Mouse (Mus musculus) testis, adult 2 months (tissue): ENCODE data around the gene Ehd4. TPM values are rescaled to one million over a fixed set of nuclear protein-coding genes. Genes with fewer than 3 reads are reported as not detected.

Source experiments
- H3K27ac ChIP-seq: fragments of 200-500 bp; 2 replicates; pipeline ENCODE4 v1.5.1; 2012; ENCODE audit warnings: low read depth, low read length; ENCODE audit not compliant: control insufficient read depth, insufficient read depth
- H3K27me3 ChIP-seq: fragments of 200-500 bp; 2 replicates; pipeline ENCODE4 v1.6.1; 2012; ENCODE audit warnings: mild to moderate bottlenecking, low read length, moderate library complexity; ENCODE audit not compliant: control insufficient read depth, insufficient read depth
- H3K36me3 ChIP-seq: fragments of 200-500 bp; 2 replicates; pipeline ENCODE4 v1.6.1; 2012; ENCODE audit warnings: mild to moderate bottlenecking, low read length; ENCODE audit not compliant: control insufficient read depth, insufficient read depth
- H3K4me1 ChIP-seq: fragments of 200-500 bp; 2 replicates; pipeline ENCODE4 v1.6.1; 2012; ENCODE audit warnings: low read length; ENCODE audit not compliant: control insufficient read depth, insufficient read depth
- H3K4me3 ChIP-seq: fragments of 200-500 bp; 2 replicates; pipeline ENCODE4 v1.5.1; 2012; ENCODE audit warnings: low read depth, mild to moderate bottlenecking, low read length, moderate library complexity, mixed read lengths; ENCODE audit not compliant: control insufficient read depth
- CTCF ChIP-seq: fragments of 200-500 bp; IDR thresholded peaks from 2 replicates; pipeline ENCODE4 v1.5.1; 2012; ENCODE audit warnings: low read depth, mild to moderate bottlenecking, inconsistent platforms, low read length, moderate library complexity; ENCODE audit not compliant: control insufficient read depth, insufficient read depth, insufficient replicate concordance
- POLR2A ChIP-seq: fragments of 200-500 bp; IDR thresholded peaks from 2 replicates; pipeline ENCODE4 v1.6.1; 2012; ENCODE audit warnings: low read depth, mild to moderate bottlenecking, inconsistent platforms, low read length, moderate library complexity; ENCODE audit not compliant: control insufficient read depth
- polyA plus RNA-seq: library from polyadenylated mRNA; depleted of rRNA; stranded (reverse); fragments of >200 nt; gene quantifications from 2 replicates; pipeline ENCODE4 v1.2.3, GENCODE M21; 2012

Ehd4 gene
- polyA plus RNA-seq, 1 experiment = 3.4 TPM

- H3K27ac ChIP-seq = no peak overlapping the region
- H3K27me3 ChIP-seq = no peaks in the 10 kb centered on the region
- H3K4me3 ChIP-seq = no peak overlapping the region
- no peak for TF ChIP-seq POLR2A
- no peaks in the 10 kb centered on the region for H3K36me3 ChIP-seq
- H3K4me1 ChIP-seq = no peaks in the 10 kb centered on the region; the same call in 1 of the 2 replicates
Measured at GRCm38 (mm10) chr2:120098781-120099202, 55.6 kb downstream of the Ehd4 start.

DNA sequence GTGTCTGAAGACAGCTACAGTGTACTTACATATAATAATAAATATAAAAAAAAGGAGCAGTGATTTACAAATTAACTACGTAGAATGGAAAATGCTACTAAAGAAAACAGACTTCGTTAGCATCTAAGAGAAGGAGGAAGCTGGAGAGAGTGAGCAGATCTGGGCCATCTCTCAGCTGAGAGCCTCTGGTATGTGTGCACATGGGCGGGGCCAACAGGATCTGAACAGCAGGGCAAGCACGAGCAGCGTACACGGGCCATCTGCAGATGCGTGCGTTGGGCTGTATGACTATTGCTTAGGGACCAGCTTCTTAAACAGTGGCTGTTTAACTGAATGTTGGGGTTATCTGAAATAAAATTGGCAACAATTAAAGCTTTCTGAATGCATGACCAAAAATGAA is 56.5 kb downstream of the Ehd4 start:
- H3K27me3 ChIP-seq = no peaks in the 10 kb centered on the region
- no peaks in the 10 kb centered on the region for H3K36me3 ChIP-seq
- no peaks in the 10 kb centered on the region; the same call in 1 of the 2 replicates for H3K4me1 ChIP-seq
- no peak overlapping the region for H3K4me3 ChIP-seq
- no peak for TF ChIP-seq CTCF
- TF ChIP-seq POLR2A = no peak
- no peak overlapping the region for H3K27ac ChIP-seq

- no peaks in the 10 kb centered on the region; the same call in 1 of the 2 replicates for H3K4me1 ChIP-seq
- H3K27ac ChIP-seq = no peak overlapping the region
- H3K36me3 ChIP-seq = no peaks in the 10 kb centered on the region
- no peak overlapping the region for H3K4me3 ChIP-seq
- no peaks in the 10 kb centered on the region for H3K27me3 ChIP-seq
- TF ChIP-seq POLR2A (no peak), CTCF (no peak)
Measured at GRCm38 (mm10) chr2:120096711-120097110, 57.7 kb downstream of the Ehd4 start.

GRCm38 (mm10) chr2:120096191-120096590 is 58.2 kb downstream of the Ehd4 start:
- no peak overlapping the region for H3K27ac ChIP-seq
- no peaks in the 10 kb centered on the region for H3K36me3 ChIP-seq
- no peak overlapping the region for H3K4me3 ChIP-seq

DNA sequence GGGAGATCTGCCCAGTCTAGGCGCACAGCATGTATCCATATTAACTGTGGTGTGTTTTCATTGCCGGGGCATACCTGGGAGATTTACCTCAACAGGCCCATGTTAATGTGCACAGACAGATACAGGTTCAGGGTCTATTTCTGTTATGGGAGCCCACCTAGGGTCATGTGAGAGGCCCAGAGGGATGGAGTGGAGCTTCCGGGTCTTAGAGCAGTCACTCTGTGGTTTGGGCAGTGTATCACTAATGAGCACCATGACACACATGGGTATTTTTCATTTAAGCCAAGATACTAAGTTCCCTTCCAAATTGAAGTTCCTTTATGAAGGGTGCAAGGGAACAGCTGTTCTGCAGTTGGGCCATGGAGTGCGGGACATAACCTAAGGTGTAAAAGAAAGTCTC is 59.2 kb downstream of the Ehd4 start:
- no peak overlapping the region for H3K4me3 ChIP-seq
- no peaks in the 10 kb centered on the region; the same call in 1 of the 2 replicates for H3K4me1 ChIP-seq
- H3K27me3 ChIP-seq = no peaks in the 10 kb centered on the region
- no peak overlapping the region for H3K27ac ChIP-seq
- TF ChIP-seq CTCF = no peak
- TF ChIP-seq POLR2A = no peak
- no peaks in the 10 kb centered on the region for H3K36me3 ChIP-seq

More at GRCm38 (mm10) chr2:120096191-120096590, 58.2 kb downstream of the Ehd4 start:
- H3K4me1 ChIP-seq = no peaks in the 10 kb centered on the region; the same call in 1 of the 2 replicates
- TF ChIP-seq POLR2A (no peak), CTCF (no peak)
- H3K27me3 ChIP-seq = no peaks in the 10 kb centered on the region

DNA sequence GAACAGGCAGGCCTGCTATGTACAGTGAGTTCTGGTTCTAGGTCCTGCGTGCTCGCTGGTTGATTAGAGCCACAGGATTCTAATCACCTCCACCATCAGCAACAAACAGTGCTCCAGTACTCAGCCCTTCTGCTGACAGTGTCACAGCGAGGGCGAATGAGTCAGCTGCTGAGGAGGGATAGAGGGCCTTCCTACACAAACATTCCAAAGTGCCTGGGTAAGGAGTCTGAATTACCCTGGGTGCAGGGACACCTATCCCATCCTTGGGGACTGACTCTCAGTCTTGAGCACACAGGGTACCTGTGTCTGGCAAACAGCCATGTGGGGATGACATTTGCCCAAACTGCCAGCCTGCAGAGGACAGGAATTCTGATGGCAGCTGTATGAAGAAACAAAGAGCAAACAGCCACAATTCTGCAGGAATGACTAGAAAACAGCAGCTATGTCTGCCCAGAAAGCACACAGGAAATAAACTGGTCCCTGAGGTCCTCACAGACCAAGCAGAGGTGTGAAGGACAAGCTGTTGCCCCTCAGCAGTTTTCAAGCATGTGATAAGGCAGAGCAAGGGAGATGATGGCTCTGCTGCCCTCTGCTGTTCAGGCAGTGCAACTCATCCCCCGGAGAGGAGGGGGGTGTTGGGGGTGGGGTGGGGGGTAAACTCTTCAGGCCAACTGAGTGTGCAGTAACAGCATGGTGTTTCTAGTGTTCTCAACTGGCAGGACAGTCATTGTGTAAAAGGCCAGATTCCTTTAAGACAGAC is 60.6 kb downstream of the Ehd4 start:
- TF ChIP-seq CTCF (peak; percentile 73; the same call in 1 of the 2 replicates), POLR2A (no peak)
- H3K36me3 ChIP-seq = no peaks in the 10 kb centered on the region
- no peaks in the 10 kb centered on the region for H3K27me3 ChIP-seq
- H3K27ac ChIP-seq = no peak overlapping the region
- H3K4me1 ChIP-seq = no peaks in the 10 kb centered on the region; the same call in 1 of the 2 replicates
- H3K4me3 ChIP-seq = no peak overlapping the region

DNA sequence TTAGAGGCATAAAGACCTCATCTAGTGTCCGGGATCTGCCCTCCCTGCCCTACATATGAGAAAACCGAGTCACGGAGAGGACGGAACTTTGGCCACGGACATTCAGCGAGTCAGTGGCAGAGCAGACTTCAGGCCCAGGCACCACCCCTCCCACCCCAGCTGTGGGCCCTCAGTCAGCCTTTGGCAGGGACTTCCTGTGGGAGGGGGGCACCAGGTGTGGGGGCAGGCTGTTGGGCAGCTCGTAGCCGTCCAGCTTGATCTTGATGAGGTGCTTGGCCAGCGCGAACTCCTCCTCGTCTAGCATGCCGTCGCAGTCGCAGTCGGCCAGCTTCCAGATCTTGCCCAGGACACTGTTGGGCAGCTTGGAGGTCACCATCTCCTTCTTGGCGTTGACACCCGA is 63.4 kb downstream of the Ehd4 start:
- Histone ChIP-seq H3K4me1 (peaks cover 2% of the 10 kb centered on the region; the same call in 1 of the 2 replicates), H3K4me3 (no peak overlapping the region), H3K27ac (no peak overlapping the region), H3K27me3 (no peaks in the 10 kb centered on the region), H3K36me3 (no peaks in the 10 kb centered on the region)
- TF ChIP-seq CTCF (no peak), POLR2A (no peak)

- Histone ChIP-seq H3K4me1 (peaks cover 7% of the 10 kb centered on the region), H3K36me3 (no peaks in the 10 kb centered on the region), H3K4me3 (no peak overlapping the region), H3K27me3 (no peaks in the 10 kb centered on the region), H3K27ac (no peak overlapping the region)
- TF ChIP-seq POLR2A (no peak), CTCF (no peak)
Measured at GRCm38 (mm10) chr2:120087897-120088296, 66.5 kb downstream of the Ehd4 start.
